Mouse (Mus musculus) embryonic facial prominence, embryonic 15.5 days (tissue): Measurements from ENCODE around the gene Fcmr. TPM values are rescaled to one million over a fixed set of nuclear protein-coding genes. Genes with fewer than 3 reads are reported as not detected.

Source experiments
- ATAC-seq: fragments of 200-750 bp; cut with Nextera tagmentation; 2 replicates; pipeline ENCODE4 v1.8.0; 2017; ENCODE audit warnings: low read depth, moderate TSS enrichment; ENCODE audit not compliant: insufficient number of reproducible peaks, low FRiP score, low TSS enrichment
- H3K27ac ChIP-seq: fragments of 300-500 bp; sonication (generic); replicated peaks from 2 replicates; pipeline ENCODE4 v1.5.1; 2015; ENCODE audit warnings: mild to moderate bottlenecking, inconsistent platforms
- H3K27me3 ChIP-seq: fragments of 300-500 bp; sonication (generic); 2 replicates; pipeline ENCODE4 v1.6.1; 2015; ENCODE audit warnings: inconsistent platforms
- H3K36me3 ChIP-seq: fragments of 300-500 bp; sonication (generic); 2 replicates; pipeline ENCODE4 v1.6.1; 2015; ENCODE audit warnings: mild to moderate bottlenecking, inconsistent platforms
- H3K4me1 ChIP-seq: fragments of 300-500 bp; sonication (generic); 2 replicates; pipeline ENCODE4 v1.6.1; 2015; ENCODE audit warnings: inconsistent platforms
- H3K4me2 ChIP-seq: fragments of 300-500 bp; sonication (generic); replicated peaks from 2 replicates; pipeline ENCODE4 v1.6.1; 2015; ENCODE audit warnings: mild to moderate bottlenecking, inconsistent platforms
- H3K4me3 ChIP-seq: fragments of 300-500 bp; sonication (generic); replicated peaks from 2 replicates; pipeline ENCODE4 v1.5.1; 2015; ENCODE audit warnings: mild to moderate bottlenecking, inconsistent platforms
- H3K9ac ChIP-seq: fragments of 300-500 bp; sonication (generic); 2 replicates; pipeline ENCODE4 v1.6.1; 2015; ENCODE audit warnings: inconsistent platforms
- H3K9me3 ChIP-seq: fragments of 300-500 bp; sonication (generic); replicated peaks from 2 replicates; pipeline ENCODE4 v1.6.1; 2016; ENCODE audit warnings: inconsistent platforms
- WGBS: fragments of 180-500 bp; shearing (Covaris S2); methylation state at CpG from one replicate; pipeline ENCODE4 v1.1.7; 2015; 5-methylcytosine and 5-hydroxymethylcytosine counted together
- polyA plus RNA-seq: library from polyadenylated mRNA; unstranded; fragments of >200 nt; fragmentation: Nextera tagmentation; extraction: Ambion mirVana; gene quantifications from 2 replicates; pipeline ENCODE4 v1.2.1, GENCODE M21; 2015

The Fcmr gene
- polyA plus RNA-seq, 1 experiment from 2014 or later, result not detected

DNA sequence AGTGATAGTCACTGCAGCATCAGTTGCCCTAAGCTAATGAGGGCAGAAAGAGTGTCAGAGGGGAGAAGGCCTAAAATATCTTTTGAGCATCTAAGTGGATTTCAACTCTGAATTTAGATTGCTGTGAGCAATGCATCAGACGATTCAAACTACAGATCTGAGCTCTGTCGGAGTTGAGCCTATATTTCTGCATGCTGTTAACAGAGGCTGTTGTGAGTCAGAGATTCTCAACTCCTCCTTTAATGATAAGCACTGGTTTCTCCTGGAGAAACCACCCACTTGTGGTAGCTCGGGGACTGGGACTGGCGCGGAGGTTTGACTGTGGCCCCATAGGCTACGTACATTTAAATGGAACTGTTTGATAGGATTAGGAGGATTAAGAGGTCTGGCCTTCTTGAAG is 29.0 kb downstream of the Fcmr start:
- no peak for ATAC-seq
- no peaks in the 10 kb centered on the region for H3K36me3 ChIP-seq
- WGBS, result 57% methylated on average over 6 of the region's 6 CpGs
- H3K4me2 ChIP-seq, result no peak overlapping the region
- no peaks in the 10 kb centered on the region for H3K9me3 ChIP-seq
- H3K27me3 ChIP-seq, result no peaks in the 10 kb centered on the region
- no peak overlapping the region for H3K4me3 ChIP-seq
- no peak overlapping the region for H3K27ac ChIP-seq
- H3K9ac ChIP-seq, result no peak overlapping the region
- H3K4me1 ChIP-seq, result peaks cover 7% of the 10 kb centered on the region; the same call in 1 of the 2 replicates

DNA sequence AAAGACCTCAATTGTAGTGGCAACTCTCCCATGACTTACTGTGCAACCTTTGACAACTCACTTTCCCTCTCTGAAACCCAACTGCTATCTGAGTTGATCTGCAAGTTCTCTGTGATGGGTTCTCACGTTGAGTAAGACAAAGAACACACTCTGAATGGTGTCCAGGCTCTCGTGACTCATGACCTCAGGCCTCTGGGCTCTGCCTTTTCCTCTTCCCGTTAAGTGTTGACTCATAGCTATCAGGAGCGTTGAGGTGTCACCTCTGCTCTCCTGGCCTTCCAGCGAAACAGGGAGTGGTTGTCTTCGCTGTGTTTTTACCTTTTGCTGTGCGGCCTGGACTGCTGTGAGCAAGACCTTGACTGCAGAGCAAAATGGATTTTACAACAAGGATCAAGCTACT is 37.0 kb downstream of the Fcmr start:
- Histone ChIP-seq H3K4me2 (no peak overlapping the region), H3K36me3 (no peaks in the 10 kb centered on the region), H3K9ac (no peak overlapping the region), H3K27me3 (no peaks in the 10 kb centered on the region), H3K9me3 (no peaks in the 10 kb centered on the region), H3K27ac (no peak overlapping the region), H3K4me3 (no peak overlapping the region), H3K4me1 (no peaks in the 10 kb centered on the region)
- ATAC-seq, result no peak
- 73% methylated on average over 7 of the region's 7 CpGs for WGBS

DNA sequence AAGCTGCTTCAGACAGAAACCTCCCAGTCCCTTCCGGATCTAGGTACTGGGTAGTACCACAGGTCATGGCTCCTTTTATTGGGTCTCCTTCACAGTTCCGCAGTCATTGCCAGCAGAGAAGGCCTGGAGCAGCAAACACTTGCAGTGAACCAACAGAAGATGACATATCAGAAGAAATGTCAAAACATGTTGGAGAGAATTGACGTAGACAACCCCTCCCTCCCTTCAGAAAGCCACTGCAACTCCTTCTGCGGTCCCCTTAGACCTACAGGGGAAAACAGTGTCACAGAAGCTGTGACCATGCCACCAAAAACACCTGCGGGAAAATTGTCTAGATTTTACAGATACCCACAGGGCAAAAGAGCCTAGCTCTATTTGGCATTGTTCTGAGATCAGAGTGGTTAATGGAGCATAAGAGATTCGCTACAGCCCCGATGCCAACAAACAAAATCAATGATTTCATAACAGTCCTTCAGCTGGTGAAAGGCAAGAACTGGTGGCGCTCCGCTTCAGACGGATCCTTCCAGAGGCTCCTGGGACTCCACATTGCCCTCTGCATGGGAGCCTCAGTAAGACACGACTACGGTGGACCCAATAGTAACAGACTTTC is 46.0 kb downstream of the Fcmr start, which contains the start of gene Il20:
Il20 (minus strand) TSS at position 51 of the 610 bp plus-strand sequence.
- Histone ChIP-seq H3K9ac (no peak within 1 kb of the TSS), H3K36me3 (no peaks in the 10 kb centered on the region), H3K9me3 (no peaks in the 10 kb centered on the region), H3K27me3 (no peaks in the 10 kb centered on the region), H3K4me3 (no peak within 1 kb of the TSS), H3K27ac (no peak within 1 kb of the TSS), H3K4me1 (no peaks in the 10 kb centered on the region), H3K4me2 (no peak within 1 kb of the TSS)
- 86% methylated on average over 12 of the region's 12 CpGs for WGBS
- no peak for ATAC-seq

DNA sequence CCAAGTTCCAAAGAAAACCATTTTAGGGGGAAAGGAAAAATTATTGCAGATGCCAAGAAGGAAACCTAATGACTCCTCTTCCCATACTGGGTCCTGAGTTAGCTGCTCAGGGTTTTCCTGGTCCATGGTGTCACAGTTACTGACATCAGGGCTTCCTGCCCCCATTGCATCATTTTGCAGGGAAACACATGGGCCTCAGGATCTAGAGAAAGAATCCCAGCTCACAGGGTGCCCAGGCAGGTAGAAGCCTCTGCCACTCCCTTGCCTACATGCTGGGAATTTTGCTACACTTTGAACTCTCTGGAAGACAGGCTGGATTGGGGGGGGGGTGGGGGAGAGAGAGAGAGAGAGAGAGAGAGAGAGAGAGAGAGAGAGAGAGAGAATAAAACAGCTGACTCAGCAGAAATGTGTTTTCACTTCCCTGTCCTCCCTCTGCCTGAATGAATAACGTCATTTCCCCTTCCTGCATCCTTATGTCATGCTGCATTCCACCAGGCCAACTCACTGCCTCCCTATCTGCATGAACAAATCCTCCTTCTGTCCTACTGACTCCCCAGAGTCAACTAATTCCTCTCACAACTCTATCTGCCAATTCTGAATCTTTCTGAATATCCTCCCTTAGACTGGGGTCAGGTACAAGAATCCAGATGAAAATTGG is 53.0 kb downstream of the Fcmr start:
- Histone ChIP-seq H3K27ac (no peak overlapping the region), H3K27me3 (no peaks in the 10 kb centered on the region), H3K4me1 (no peaks in the 10 kb centered on the region), H3K4me2 (no peak overlapping the region), H3K4me3 (no peak overlapping the region), H3K9ac (no peak overlapping the region), H3K36me3 (no peaks in the 10 kb centered on the region), H3K9me3 (no peaks in the 10 kb centered on the region)
- no peak for ATAC-seq
- WGBS, result 0% methylated on average over 1 of the region's 1 CpGs

DNA sequence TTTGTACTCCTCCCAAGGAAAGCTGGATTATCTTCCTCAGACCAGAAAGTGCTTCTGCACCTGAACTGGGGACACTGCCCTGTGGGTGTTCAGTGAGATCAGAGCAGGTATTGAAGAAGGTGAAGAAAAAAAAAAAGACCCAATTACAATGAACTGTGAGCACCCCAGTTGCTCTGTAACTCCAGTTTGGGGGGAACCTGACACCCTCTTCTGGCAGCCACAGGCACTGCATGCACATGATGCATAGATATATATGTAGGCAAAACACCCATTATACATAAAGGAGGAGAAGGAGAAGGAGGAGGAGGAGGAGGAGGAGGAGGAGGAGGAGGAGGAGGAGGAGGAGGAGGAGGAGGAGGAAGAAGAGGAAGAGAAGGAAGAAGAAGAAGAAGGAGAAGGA is 61.0 kb downstream of the Fcmr start:
- no peak overlapping the region for H3K4me3 ChIP-seq
- no peak overlapping the region for H3K4me2 ChIP-seq
- H3K36me3 ChIP-seq, result no peaks in the 10 kb centered on the region
- H3K27me3 ChIP-seq, result no peaks in the 10 kb centered on the region
- no peaks in the 10 kb centered on the region for H3K4me1 ChIP-seq
- no peaks in the 10 kb centered on the region for H3K9me3 ChIP-seq
- ATAC-seq, result no peak
- H3K27ac ChIP-seq, result no peak overlapping the region
- H3K9ac ChIP-seq, result no peak overlapping the region

Other genes starting within 250 kb of the Fcmr start
- not detected in 2 replicates for gene Zp3r, start 236.0 kb upstream of the Fcmr start, polyA plus RNA-seq
- gene C4bp, start 204.0 kb upstream of the Fcmr start, polyA plus RNA-seq, result not detected in 2 replicates
- gene Gm29427, start 149.9 kb upstream of the Fcmr start, polyA plus RNA-seq, result not detected in 2 replicates
- 11.8 and 14.9 TPM in 2 replicates for gene Yod1, start 148.3 kb upstream of the Fcmr start, polyA plus RNA-seq
- gene Pfkfb2, start 136.4 kb upstream of the Fcmr start, polyA plus RNA-seq, result 9.2 and 10.1 TPM in 2 replicates
- 12.7 and 14.3 TPM in 2 replicates for gene AA986860, start 133.7 kb upstream of the Fcmr start, polyA plus RNA-seq
- 0.62 and 0.67 TPM in 2 replicates for gene Fcamr, start 64.8 kb upstream of the Fcmr start, polyA plus RNA-seq
- gene Pigr, start 39.0 kb upstream of the Fcmr start, polyA plus RNA-seq, result 0.08 TPM in 2 replicates
- gene Il24, start 21.8 kb downstream of the Fcmr start, polyA plus RNA-seq, result not detected in 2 replicates
- not detected in 2 replicates for gene Il20, start 45.8 kb downstream of the Fcmr start, polyA plus RNA-seq
- not detected in 2 replicates for gene Il19, start 74.4 kb downstream of the Fcmr start, polyA plus RNA-seq
- not detected in 2 replicates for gene Il10, start 154.2 kb downstream of the Fcmr start, polyA plus RNA-seq
- 42.8 and 44.4 TPM in 2 replicates for gene Mapkapk2, start 232.2 kb downstream of the Fcmr start, polyA plus RNA-seq